Mouse (Mus musculus): Measurements from ENCODE around the gene Nrn1l.

GRCm38 (mm10) chr8:105897801-105898480 is 4.6 kb downstream of the Nrn1l start:
- TF ChIP-seq POLR2A (IDR thresholded peaks at IDR 0.05; ENCODE audit: borderline replicate concordance, extremely low read depth, insufficient read depth, insufficient read length, poor library complexity, severe bottlenecking) (no peak), CTCF (IDR thresholded peaks at IDR 0.05; ENCODE audit: borderline replicate concordance, extremely low read depth, insufficient read depth, insufficient read length) (no peak)

All from brain, embryonic 14.5 days (tissue).